Mouse (Mus musculus) ES-E14 (cell line): ENCODE measurements at regions not wholly inside any gene's neighbourhood (a gene's known extent, or its start where the extent isn't known, plus 50 kb on each side); places are given as distances from the start of the nearest gene placed in this dataset.

Experiments used
- DNase-seq: peaks from one replicate; pipeline ENCODE4 v3.0.0-alpha.2; 2013; ENCODE audit warnings: low read depth, low spot score
- H3K27ac ChIP-seq: 2 replicates; pipeline ENCODE4 v1.5.1; 2012; ENCODE audit warnings: low read depth, mild to moderate bottlenecking, low read length, moderate library complexity, mixed read lengths; ENCODE audit not compliant: poor library complexity, insufficient read depth, severe bottlenecking
- H3K36me3 ChIP-seq: 2 replicates; pipeline ENCODE4 v1.6.1; 2012; ENCODE audit warnings: mild to moderate bottlenecking, low read length, moderate library complexity, mixed read lengths; ENCODE audit not compliant: control insufficient read depth, poor library complexity, insufficient read depth, severe bottlenecking
- H3K4me1 ChIP-seq, 2 experiments: fragments of 150-350 bp in 1 of 2; sonication (generic) in 1 of 2; 2 replicates each; pipeline ENCODE4 v1.6.1; 2012; ENCODE audit warnings: low read length in 2 of 2, mild to moderate bottlenecking in 1 of 2, mixed read lengths in 1 of 2; ENCODE audit not compliant: control insufficient read depth in 2 of 2, insufficient read depth in 2 of 2, poor library complexity in 1 of 2
- H3K4me3 ChIP-seq, 2 experiments: fragments of 150-350 bp in 1 of 2; sonication (generic) in 1 of 2; 2 replicates each; pipeline ENCODE4 v1.5.1; 2012; ENCODE audit warnings: low read length in 2 of 2, low read depth in 1 of 2, mild to moderate bottlenecking in 1 of 2, mixed read lengths in 1 of 2; ENCODE audit not compliant: insufficient read depth in 1 of 2, poor library complexity in 1 of 2, severe bottlenecking in 1 of 2
- H3K9ac ChIP-seq: 2 replicates; pipeline ENCODE4 v1.6.1; 2012; ENCODE audit warnings: low read depth, mild to moderate bottlenecking, low read length, mixed read lengths; ENCODE audit not compliant: poor library complexity, insufficient read depth, severe bottlenecking
- H3K9me3 ChIP-seq: fragments of 150-350 bp; sonication (generic); 2 replicates; pipeline ENCODE4 v1.6.1; 2012; ENCODE audit warnings: low read depth, mild to moderate bottlenecking, low read length; ENCODE audit not compliant: control insufficient read depth, insufficient read depth
- CHD2 ChIP-seq: IDR thresholded peaks from 2 replicates; pipeline ENCODE4 v1.6.1; 2014; ENCODE audit warnings: mild to moderate bottlenecking, low read depth, low read length, inconsistent platforms
- HCFC1 ChIP-seq: IDR thresholded peaks from 2 replicates; pipeline ENCODE4 v1.6.1; 2012; ENCODE audit warnings: low read length, inconsistent platforms, borderline replicate concordance; ENCODE audit not compliant: insufficient read depth
- MAFK ChIP-seq: IDR thresholded peaks from 2 replicates; pipeline ENCODE4 v1.6.1; 2014; ENCODE audit warnings: mild to moderate bottlenecking, low read depth, low read length, inconsistent platforms; ENCODE audit not compliant: insufficient read depth
- ZC3H11A ChIP-seq: IDR thresholded peaks from 2 replicates; pipeline ENCODE4 v1.6.1; 2012; ENCODE audit warnings: low read depth, mild to moderate bottlenecking, inconsistent platforms, low read length, borderline replicate concordance
- ZNF384 ChIP-seq: IDR thresholded peaks from 2 replicates; pipeline ENCODE4 v1.6.1; 2012; ENCODE audit warnings: low read depth, low read length, inconsistent platforms
- in situ Hi-C, 2 experiments: fragments of 600-800 bp; cut with MboI; formaldehyde crosslinking; loops; one replicate each; pipeline ENCODE4 v1.15.1; 2025; ENCODE audit warnings: low sequenced_read_pairs in 2 of 2, inconsistent platforms in 1 of 2; ENCODE audit not compliant: unreplicated experiment in 2 of 2

- no peak overlapping the region for H3K27ac ChIP-seq
- H3K9me3 ChIP-seq = no peaks in the 10 kb centered on the region
- TF ChIP-seq MAFK = no peak
- TF ChIP-seq ZC3H11A = no peak
- TF ChIP-seq ZNF384 = no peak
- no peak for TF ChIP-seq CHD2
- TF ChIP-seq HCFC1 = no peak
- no peak overlapping the region for H3K9ac ChIP-seq
- in situ Hi-C loops = no loop called here
- no peak overlapping the region for H3K4me3 ChIP-seq
- H3K36me3 ChIP-seq = no peaks in the 10 kb centered on the region
- DNase-seq = no peak
- H3K4me1 ChIP-seq = no peaks in the 10 kb centered on the region
Measured at GRCm38 (mm10) chr2:75476350-75476749, 182.7 kb upstream of the Hnrnpa3 start.

- Histone ChIP-seq H3K27ac (no peak overlapping the region), H3K4me3 (no peak overlapping the region), H3K9me3 (no peaks in the 10 kb centered on the region), H3K9ac (no peak overlapping the region), H3K36me3 (no peaks in the 10 kb centered on the region), H3K4me1 (no peaks in the 10 kb centered on the region)
- DNase-seq = no peak
- in situ Hi-C loops = no loop called here
- TF ChIP-seq ZNF384 (no peak), MAFK (no peak), HCFC1 (no peak), ZC3H11A (no peak), CHD2 (no peak)
Measured at GRCm38 (mm10) chr2:75477076-75477475, 182.0 kb upstream of the Hnrnpa3 start.

- in situ Hi-C loops = no loop called here
- Histone ChIP-seq H3K4me3 (no peak overlapping the region), H3K9ac (no peak overlapping the region), H3K9me3 (no peaks in the 10 kb centered on the region), H3K4me1 (peaks cover 0 to 1% of the 10 kb centered on the region in 2 experiments; a peak in 1 of 4 replicates), H3K27ac (no peak overlapping the region), H3K36me3 (no peaks in the 10 kb centered on the region)
- DNase-seq = no peak
- TF ChIP-seq ZC3H11A (no peak), HCFC1 (no peak), MAFK (no peak), ZNF384 (no peak), CHD2 (no peak)
Measured at GRCm38 (mm10) chr2:75479546-75479945, 179.5 kb upstream of the Hnrnpa3 start.

- Histone ChIP-seq H3K9ac (no peak overlapping the region), H3K9me3 (no peaks in the 10 kb centered on the region), H3K4me1 (peaks cover 0 to 1% of the 10 kb centered on the region in 2 experiments; a peak in 1 of 4 replicates), H3K27ac (no peak overlapping the region), H3K4me3 (no peak overlapping the region), H3K36me3 (no peaks in the 10 kb centered on the region)
- no peak for DNase-seq
- in situ Hi-C loops = no loop called here
- TF ChIP-seq CHD2 = no peak
- no peak for TF ChIP-seq HCFC1
- TF ChIP-seq ZC3H11A = no peak
- TF ChIP-seq ZNF384 = no peak
- TF ChIP-seq MAFK = no peak
Measured at GRCm38 (mm10) chr2:75481863-75482262, 177.2 kb upstream of the Hnrnpa3 start.

GRCm38 (mm10) chr2:75482484-75482883, 176.6 kb upstream of the Hnrnpa3 start:
- no peaks in the 10 kb centered on the region for H3K36me3 ChIP-seq
- no peaks in the 10 kb centered on the region for H3K9me3 ChIP-seq
- no peak for DNase-seq
- no peak for TF ChIP-seq HCFC1
- no peak for TF ChIP-seq ZC3H11A
- TF ChIP-seq MAFK = no peak
- TF ChIP-seq ZNF384 = no peak
- no peak for TF ChIP-seq CHD2
- no peak overlapping the region for H3K9ac ChIP-seq
- no peak overlapping the region for H3K4me3 ChIP-seq
- no peak overlapping the region for H3K27ac ChIP-seq
- in situ Hi-C loops = no loop called here
- peaks cover 0 to 1% of the 10 kb centered on the region in 2 experiments; a peak in 1 of 4 replicates for H3K4me1 ChIP-seq
